Mouse (Mus musculus) lung, postnatal 0 days (tissue): Measurements from ENCODE around the gene Igf2bp1.

ENCODE experiments used
- CTCF ChIP-seq: IDR thresholded peaks from 2 replicates; pipeline ENCODE4 v1.5.1; 2016; ENCODE audit warnings: antibody characterized with exemption, mild to moderate bottlenecking
- EP300 ChIP-seq: IDR thresholded peaks from 2 replicates; pipeline ENCODE4 v1.6.1; 2016; ENCODE audit warnings: antibody characterized with exemption, mild to moderate bottlenecking, control low read depth

- TF ChIP-seq EP300 (no peak), CTCF (no peak)
These were observed 29.4 kb upstream of the Igf2bp1 start for GRCm38 (mm10) chr11:96035133-96035532.
